Mouse (Mus musculus) spleen, adult 2 months (tissue): ENCODE results near the gene Spice1.
A peak's percentile ranks its signal among the peaks of the same experiment; 100 is the strongest.

Experiments used
- CTCF ChIP-seq: fragments of 200-500 bp; IDR thresholded peaks from 2 replicates; pipeline ENCODE4 v1.5.1; 2011; ENCODE audit warnings: mild to moderate bottlenecking, inconsistent platforms; ENCODE audit not compliant: insufficient read depth, insufficient read length, insufficient replicate concordance; ENCODE audit errors: extremely low read depth
- POLR2A ChIP-seq: fragments of 200-500 bp; IDR thresholded peaks from 2 replicates; pipeline ENCODE4 v1.6.1; 2011; ENCODE audit warnings: low read depth, low read length, inconsistent platforms

GRCm38 (mm10) chr16:44347071-44347901 is at the start of gene Spice1:
- no peak; the same call in 1 of the 2 replicates for TF ChIP-seq POLR2A
- TF ChIP-seq CTCF: peak; percentile 19; the same call in 1 of the 2 replicates
